11 mouse cellular contexts compared by ENCODE assay signal in the genomic region with DNA sequence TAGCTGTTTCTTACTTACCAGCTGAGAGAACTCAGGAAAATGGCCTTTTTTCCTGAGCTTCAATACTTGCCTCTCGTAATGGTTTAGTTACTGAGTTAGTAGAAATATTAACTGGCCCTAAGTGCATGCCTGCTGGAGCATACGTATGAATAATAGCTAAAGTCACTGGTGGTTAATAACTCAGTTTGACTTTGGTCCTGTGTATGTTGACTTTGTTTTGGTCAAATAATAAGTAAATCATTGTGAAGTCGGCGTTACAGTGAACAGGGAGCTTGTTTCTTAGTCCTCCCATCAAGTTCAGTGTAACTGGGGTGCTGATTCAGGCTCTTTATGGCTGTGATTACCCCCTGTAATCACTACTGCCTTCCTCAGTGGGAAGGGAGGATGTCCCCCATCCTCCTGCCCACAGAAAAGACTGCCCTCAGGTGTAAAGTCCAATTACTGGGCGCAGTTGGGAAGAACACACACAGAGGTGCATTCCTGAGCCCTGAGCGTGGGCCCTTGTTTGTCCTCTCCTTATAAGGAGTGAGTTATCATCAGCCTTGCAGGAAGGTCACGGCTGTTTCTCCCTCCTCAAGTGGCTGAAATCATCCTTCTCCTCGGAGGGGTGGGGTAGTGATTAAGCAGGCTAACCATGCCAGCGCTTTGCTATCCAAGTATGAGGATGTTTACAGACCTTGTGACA. TPM values are rescaled to one million over a fixed set of nuclear protein-coding genes. Genes with fewer than 3 reads are reported as not detected.
A peak's percentile ranks its signal among the peaks of the same experiment; 100 is the strongest.
DNase-seq lines count a peak whose midpoint lies in the region; ATAC-seq and TF ChIP-seq lines count a peak whose summit lies in the region.
"Had no signal": no experiment of that assay in that cellular context is flagged by ENCODE, and none has a peak within 500 bp of the region (broad histone marks: within the 10 kb centered on the region; RNA-seq: fewer than 3 reads in every experiment).

No protein-coding gene starts in this region.

- no peak for TF ChIP-seq CTCF in midbrain, postnatal 0 days (IDR thresholded peaks at IDR 0.05)

- no peak overlapping the region for H3K4me3 ChIP-seq in midbrain, embryonic 10.5 days
- no peak overlapping the region for H3K4me3 ChIP-seq in midbrain, postnatal 0 days (ENCODE audit: low read depth, low read length)
- H3K4me3 ChIP-seq in heart, embryonic 11.5 days (ENCODE audit: low read depth, low read length), result no peak overlapping the region
- H3K4me3 ChIP-seq in stomach, embryonic 16.5 days (replicated peaks; ENCODE audit: low read length), result no peak overlapping the region
- H3K4me3 ChIP-seq: embryonic facial prominence, embryonic 15.5 days; neural tube, embryonic 12.5 days had no signal

- no peaks in the 10 kb centered on the region for H3K9me3 ChIP-seq in midbrain, embryonic 10.5 days (replicated peaks)
- no peaks in the 10 kb centered on the region for H3K9me3 ChIP-seq in midbrain, postnatal 0 days (ENCODE audit: low read length)
- no peaks in the 10 kb centered on the region for H3K9me3 ChIP-seq in heart, embryonic 11.5 days (replicated peaks; ENCODE audit: control insufficient read depth, low read length)
- H3K9me3 ChIP-seq in stomach, embryonic 16.5 days (replicated peaks; ENCODE audit: control insufficient read depth, low read length), result no peaks in the 10 kb centered on the region
- H3K9me3 ChIP-seq: embryonic facial prominence, embryonic 15.5 days; neural tube, embryonic 12.5 days had no signal

- H3K27me3 ChIP-seq in midbrain, embryonic 10.5 days (ENCODE audit: low read depth, poor library complexity, severe bottlenecking), result peaks cover 21% of the 10 kb centered on the region
- H3K27me3 ChIP-seq in midbrain, postnatal 0 days (ENCODE audit: insufficient read depth, low read length), result no peaks in the 10 kb centered on the region
- no peaks in the 10 kb centered on the region for H3K27me3 ChIP-seq in heart, embryonic 11.5 days (ENCODE audit: control insufficient read depth, insufficient read depth, low read length)
- H3K27me3 ChIP-seq in stomach, embryonic 16.5 days (ENCODE audit: control insufficient read depth, insufficient read depth, low read length), result no peaks in the 10 kb centered on the region
- H3K27me3 ChIP-seq: embryonic facial prominence, embryonic 15.5 days; neural tube, embryonic 12.5 days had no signal

- WGBS in midbrain, embryonic 10.5 days, result 70% methylated on average over 9 of the region's 9 CpGs
- 74% methylated on average over 9 of the region's 9 CpGs for WGBS in midbrain, postnatal 0 days
- WGBS in heart, embryonic 11.5 days (ENCODE audit: insufficient replicate concordance), result 36% methylated on average over 9 of the region's 9 CpGs
- 33% methylated on average over 9 of the region's 9 CpGs for WGBS in stomach, embryonic 16.5 days

- no peak for ATAC-seq in midbrain, postnatal 0 days (ENCODE audit: low FRiP score)
- ATAC-seq in heart, embryonic 11.5 days (replicated peaks; ENCODE audit: insufficient number of reproducible peaks, low FRiP score, low TSS enrichment), result no peak
- ATAC-seq in stomach, embryonic 16.5 days (ENCODE audit: insufficient read depth, low FRiP score), result peak; percentile 79
- no peak for ATAC-seq in inflammation-experienced regulatory T-cells, adult 6 months

- no peaks in the 10 kb centered on the region for H3K36me3 ChIP-seq in midbrain, embryonic 10.5 days
- H3K36me3 ChIP-seq in midbrain, postnatal 0 days (ENCODE audit: insufficient read depth, low read length), result no peaks in the 10 kb centered on the region
- no peaks in the 10 kb centered on the region for H3K36me3 ChIP-seq in heart, embryonic 11.5 days (ENCODE audit: control insufficient read depth, insufficient read depth, low read length)
- H3K36me3 ChIP-seq in stomach, embryonic 16.5 days (ENCODE audit: control insufficient read depth, insufficient read depth, low read length), result no peaks in the 10 kb centered on the region
- H3K36me3 ChIP-seq: embryonic facial prominence, embryonic 15.5 days; neural tube, embryonic 12.5 days had no signal

- H3K27ac ChIP-seq in midbrain, embryonic 10.5 days (replicated peaks), result peak overlapping the region; percentile 47
- H3K27ac ChIP-seq in midbrain, postnatal 0 days (ENCODE audit: low read depth, low read length), result no peak overlapping the region
- H3K27ac ChIP-seq in heart, embryonic 11.5 days (ENCODE audit: low read depth, low read length), result peak overlapping the region; percentile 50; the same call in 1 of the 2 replicates
- peak overlapping the region; percentile 87 for H3K27ac ChIP-seq in stomach, embryonic 16.5 days (ENCODE audit: low read length)
- H3K27ac ChIP-seq: embryonic facial prominence, embryonic 15.5 days; neural tube, embryonic 12.5 days had no signal

- H3K9ac ChIP-seq in midbrain, postnatal 0 days (replicated peaks; ENCODE audit: low read length, poor library complexity, severe bottlenecking), result no peak overlapping the region
- 0 out of 2 replicates have a peak overlapping the region, but pooled peaks have one; percentile 28 for H3K9ac ChIP-seq in heart, embryonic 11.5 days (ENCODE audit: low read depth, low read length)
- H3K9ac ChIP-seq in stomach, embryonic 16.5 days (ENCODE audit: low read length), result peak overlapping the region; percentile 25; the same call in 1 of the 2 replicates
- H3K9ac ChIP-seq: embryonic facial prominence, embryonic 15.5 days; neural tube, embryonic 12.5 days had no signal

- no peak overlapping the region for H3K4me2 ChIP-seq in midbrain, postnatal 0 days (ENCODE audit: low read depth, low read length, poor library complexity, severe bottlenecking)
- 0 out of 2 replicates have a peak overlapping the region, but pooled peaks have one; percentile 11 for H3K4me2 ChIP-seq in heart, embryonic 11.5 days
- H3K4me2 ChIP-seq in stomach, embryonic 16.5 days (ENCODE audit: low read depth, low read length), result no peak overlapping the region
- H3K4me2 ChIP-seq: embryonic facial prominence, embryonic 15.5 days; neural tube, embryonic 12.5 days had no signal

- DNase-seq in midbrain, embryonic 10.5 days (ENCODE audit: low spot score), result no peak
- DNase-seq in midbrain, postnatal 0 days (ENCODE audit: low spot score), result no peak
- peak; percentile 71 for DNase-seq in kidney, postnatal 14 days
- DNase-seq in layer of hippocampus, adult 11-12 months (ENCODE audit: low spot score), result no peak
- DNase-seq in natural killer cell, adult 2 months (ENCODE audit: low spot score in 2 of 2), result no peak

- H3K4me1 ChIP-seq in midbrain, embryonic 10.5 days, result peaks cover 30% of the 10 kb centered on the region
- H3K4me1 ChIP-seq in midbrain, postnatal 0 days (ENCODE audit: insufficient read depth, low read length), result no peaks in the 10 kb centered on the region
- peaks cover 13% of the 10 kb centered on the region for H3K4me1 ChIP-seq in heart, embryonic 11.5 days (ENCODE audit: control insufficient read depth, insufficient read depth, low read length)
- peaks cover 25% of the 10 kb centered on the region for H3K4me1 ChIP-seq in stomach, embryonic 16.5 days (ENCODE audit: control insufficient read depth, insufficient read depth, low read length)
- H3K4me1 ChIP-seq: neural tube, embryonic 12.5 days had no signal

RNA-seq across cellular contexts. Expression of a gene that starts 24.1 kb away (rescaled TPM):
- not detected in 2 replicates for polyA plus RNA-seq in midbrain, embryonic 10.5 days (2016; fragmentation: Nextera tagmentation; extraction: Ambion mirVana)
- total RNA-seq in midbrain, postnatal 0 days (2014; rRNA removed), result not detected in 2 replicates
- polyA plus RNA-seq in midbrain, postnatal 0 days (2015; fragmentation: Nextera tagmentation; extraction: Ambion mirVana), result not detected in 2 replicates
- not detected in 2 replicates for polyA plus RNA-seq in heart, embryonic 11.5 days (2014; fragmentation: Nextera tagmentation; extraction: Ambion mirVana)
- not detected in 2 replicates for polyA plus RNA-seq in stomach, embryonic 16.5 days (2015; fragmentation: Nextera tagmentation; extraction: Ambion mirVana)
- not detected for polyA plus RNA-seq in inflammation-experienced regulatory T-cells, adult 6 months (2017; shearing (Covaris generic))
- total RNA-seq: layer of hippocampus, postnatal 10 days had no signal
- polyA plus RNA-seq: embryonic facial prominence, embryonic 15.5 days; neural tube, embryonic 12.5 days had no signal
